Mouse (Mus musculus) gastrocnemius, postnatal 4 days (tissue): ENCODE data around the gene Cep95. TPM values are rescaled to one million over a fixed set of nuclear protein-coding genes. Genes with fewer than 3 reads are reported as not detected.

Experiments
- DNase-seq, 2 experiments: peaks; one replicate each; pipeline ENCODE4 v3.0.0; 2021 to 2022; ENCODE audit warnings: low spot score in 2 of 2, mixed read lengths in 2 of 2
- total RNA-seq, 2 experiments: library from RNA; stranded (reverse); gene quantifications; 2 replicates each; pipeline ENCODE4 v1.2.3; 2021

The Cep95 gene
- total RNA-seq, 2 experiments from 2014 or later = 8.9 to 12.5 TPM

GRCm38 (mm10) chr11:106812410-106813136 lies 23.5 kb downstream of the Cep95 start:
- DNase-seq = no peak

GRCm38 (mm10) chr11:106814601-106815320 lies 25.7 kb downstream of the Cep95 start:
- DNase-seq = no peak

GRCm38 (mm10) chr11:106815331-106815730 lies 26.3 kb downstream of the Cep95 start:
- no peak for DNase-seq

- no peak for DNase-seq
These were observed 26.7 kb downstream of the Cep95 start for GRCm38 (mm10) chr11:106815761-106816160.

- DNase-seq = no peak
These were observed 27.3 kb downstream of the Cep95 start for GRCm38 (mm10) chr11:106816316-106816715.

GRCm38 (mm10) chr11:106817156-106817555 lies 28.1 kb downstream of the Cep95 start:
- no peak for DNase-seq

GRCm38 (mm10) chr11:106817808-106818207 lies 28.8 kb downstream of the Cep95 start:
- DNase-seq = no peak

- no peak for DNase-seq
These were observed 29.3 kb downstream of the Cep95 start for GRCm38 (mm10) chr11:106818341-106818740.

- peak in 1 of 2 experiments; percentile 12 for DNase-seq
These were observed 30.5 kb downstream of the Cep95 start for GRCm38 (mm10) chr11:106819595-106819994.

GRCm38 (mm10) chr11:106820252-106820651 lies 31.2 kb downstream of the Cep95 start:
- DNase-seq = no peak

GRCm38 (mm10) chr11:106820972-106821371 lies 31.9 kb downstream of the Cep95 start:
- peak in 1 of 2 experiments; percentile 62 for DNase-seq

- DNase-seq = no peak
These were observed 32.3 kb downstream of the Cep95 start for GRCm38 (mm10) chr11:106821397-106821796.

GRCm38 (mm10) chr11:106822491-106822890 lies 33.4 kb downstream of the Cep95 start:
- DNase-seq = no peak

GRCm38 (mm10) chr11:106822911-106823310 lies 33.9 kb downstream of the Cep95 start:
- no peak for DNase-seq

- DNase-seq = no peak
These were observed 34.7 kb downstream of the Cep95 start for GRCm38 (mm10) chr11:106823741-106824140.

- DNase-seq = no peak
These were observed 35.4 kb downstream of the Cep95 start for GRCm38 (mm10) chr11:106824403-106824802.

GRCm38 (mm10) chr11:106828079-106828478 lies 39.0 kb downstream of the Cep95 start:
- DNase-seq = no peak

- no peak for DNase-seq
These were observed 53.0 kb downstream of the Cep95 start for GRCm38 (mm10) chr11:106842002-106842401.

- no peak for DNase-seq
These were observed 62.4 kb downstream of the Cep95 start for GRCm38 (mm10) chr11:106851438-106851837.
